Mouse (Mus musculus) left cerebral cortex, adult 9 months (tissue): ENCODE measurements around the gene Hist1h4m.
"Not testable (repeated sequence)": the region's sequence is repeated elsewhere in the genome, so short reads cannot be mapped to it uniquely, and the experiment has no call there.

ENCODE experiments used
- DNase-seq, 2 experiments: peaks; one replicate each; pipeline ENCODE4 v3.0.0; 2022; ENCODE audit warnings: low spot score in 2 of 2

Gene Hist1h4m

GRCm38 (mm10) chr13:21810073-21810472 lies 1.5 kb upstream of the Hist1h4m start, which contains the start of the genes Hist1h2bq and Hist1h2ao:
Gene Hist1h2bq (minus strand): TSS chr13:21810197.
Gene Hist1h2ao (plus strand): TSS chr13:21810465.
- not testable (repeated sequence) for DNase-seq

GRCm38 (mm10) chr13:21811074-21811473 lies 472 bp upstream of the Hist1h4m start:
- not testable (repeated sequence) for DNase-seq

GRCm38 (mm10) chr13:21812092-21812491 lies 546 bp downstream of the Hist1h4m start:
- DNase-seq, result not testable (repeated sequence)

- DNase-seq, result not testable (repeated sequence)
Observed at GRCm38 (mm10) chr13:21820082-21820890, 8.7 kb downstream of the Hist1h4m start.

GRCm38 (mm10) chr13:21828511-21828910 lies 17.0 kb downstream of the Hist1h4m start:
- DNase-seq, result no peak

- DNase-seq, result no peak
Observed at GRCm38 (mm10) chr13:21830344-21830743, 18.8 kb downstream of the Hist1h4m start.

GRCm38 (mm10) chr13:21831418-21832394 lies 20.2 kb downstream of the Hist1h4m start, which contains the start of gene Hist1h4n:
Gene Hist1h4n (minus strand): TSS chr13:21832196.
- peak in 1 of 2 experiments; percentile 64 for DNase-seq

- DNase-seq, result not testable (repeated sequence)
Observed at GRCm38 (mm10) chr13:21833461-21833860, 21.9 kb downstream of the Hist1h4m start, which contains the start of the genes Hist1h2ap and Hist1h2br. Gene Hist1h2ap (minus strand): TSS chr13:21833507. Gene Hist1h2br (plus strand): TSS chr13:21833743.

- not testable (repeated sequence) for DNase-seq
Observed at GRCm38 (mm10) chr13:21840508-21840907, 29.0 kb downstream of the Hist1h4m start.

GRCm38 (mm10) chr13:21846356-21846755 lies 34.8 kb downstream of the Hist1h4m start:
- not testable (repeated sequence) for DNase-seq

- DNase-seq, result no peak
Observed at GRCm38 (mm10) chr13:21847883-21848282, 36.3 kb downstream of the Hist1h4m start.

GRCm38 (mm10) chr13:21850696-21851095 lies 39.1 kb downstream of the Hist1h4m start:
- DNase-seq, result not testable (repeated sequence)

GRCm38 (mm10) chr13:21852215-21852945 lies 40.8 kb downstream of the Hist1h4m start:
- no peak for DNase-seq

GRCm38 (mm10) chr13:21855146-21855545 lies 43.6 kb downstream of the Hist1h4m start:
- DNase-seq, result peak; percentile 22 to 91

GRCm38 (mm10) chr13:21855698-21856162 lies 44.2 kb downstream of the Hist1h4m start:
- peak; percentile 18 to 79 for DNase-seq

GRCm38 (mm10) chr13:21861608-21862007 lies 50.1 kb downstream of the Hist1h4m start:
- no peak for DNase-seq
